Mouse (Mus musculus) CH12F3 (cell line): ENCODE results near the gene Bdkrb2.

Source experiments
- in situ Hi-C: fragments of 300-500 bp; cut with MboI; formaldehyde crosslinking; loops from 2 replicates; pipeline ENCODE4 v1.14.3; 2020; ENCODE audit warnings: low sequenced_read_pairs

The Bdkrb2 gene

GRCm38 (mm10) chr12:105642770-105643321, 79.8 kb downstream of the Bdkrb2 start:
- in situ Hi-C loops = no loop called here
